Mouse (Mus musculus) brain, embryonic 14.5 days (tissue): ENCODE results near the gene Anapc1.

ENCODE experiments used
- CTCF ChIP-seq: fragments of 200-500 bp; IDR thresholded peaks from 2 replicates; pipeline ENCODE4 v1.5.1; 2012; ENCODE audit warnings: inconsistent platforms, mild to moderate bottlenecking, moderate library complexity, borderline replicate concordance; ENCODE audit not compliant: insufficient read depth, insufficient read length; ENCODE audit errors: extremely low read depth
- POLR2A ChIP-seq: fragments of 200-500 bp; IDR thresholded peaks from 2 replicates; pipeline ENCODE4 v1.6.1; 2012; ENCODE audit warnings: mild to moderate bottlenecking, inconsistent platforms, borderline replicate concordance; ENCODE audit not compliant: poor library complexity, insufficient read depth, insufficient read length, severe bottlenecking; ENCODE audit errors: extremely low read depth

GRCm38 (mm10) chr2:128609286-128609685 lies 77.9 kb downstream of the Anapc1 start:
- TF ChIP-seq POLR2A, result no peak
- no peak for TF ChIP-seq CTCF
